Comparison of ENCODE assay signal across 8 mouse cellular contexts in genomic region chr13:102899253-102900082, GRCm38 (mm10).
DNase-seq lines count a peak whose midpoint lies in the region; ATAC-seq and TF ChIP-seq lines count a peak whose summit lies in the region.

No protein-coding gene starts in this region.

- peaks cover 69% of the 10 kb centered on the region for H3K79me3 ChIP-seq in C2C12 (ENCODE audit: low read depth)

- ATAC-seq in embryonic facial prominence, embryonic 13.5 days (ENCODE audit: insufficient number of reproducible peaks, insufficient read depth, low FRiP score, low TSS enrichment, low read depth), result no peak

- H3K4me2 ChIP-seq in embryonic facial prominence, embryonic 13.5 days, result no peak overlapping the region

- no peak overlapping the region for H3K9ac ChIP-seq in embryonic facial prominence, embryonic 13.5 days

- H3K79me2 ChIP-seq in C2C12 (ENCODE audit: control insufficient read depth, insufficient read depth), result peaks cover 85% of the 10 kb centered on the region

- H3K27ac ChIP-seq in embryonic facial prominence, embryonic 13.5 days, result peak overlapping the region; percentile 29; the same call in 1 of the 2 replicates
- peak overlapping the region; percentile 17; the same call in 1 of the 2 replicates for H3K27ac ChIP-seq in limb, embryonic 10.5 days

- H3ac ChIP-seq in C2C12 (ENCODE audit: control insufficient read depth, insufficient read length, low read depth), result peak overlapping the region; percentile 54

- 63% methylated on average over 9 of the region's 9 CpGs for WGBS in embryonic facial prominence, embryonic 13.5 days
- WGBS in limb, embryonic 10.5 days, result 68% methylated on average over 9 of the region's 9 CpGs

- H3K4me3 ChIP-seq in C2C12 (ENCODE audit: insufficient read depth, poor library complexity, severe bottlenecking), result peak overlapping the region; percentile 18
- no peak overlapping the region for H3K4me3 ChIP-seq in embryonic facial prominence, embryonic 13.5 days
- no peak overlapping the region for H3K4me3 ChIP-seq in limb, embryonic 10.5 days

- DNase-seq in heart, adult 9 months (ENCODE audit: low spot score in 2 of 2), result peak; percentile 21 to 51
- no peak for DNase-seq in heart, postnatal 36 days
- DNase-seq in limb, embryonic 10.5 days (ENCODE audit: low spot score), result no peak
- no peak for DNase-seq in right cerebral cortex, adult 18-20 months
- no peak for DNase-seq in layer of hippocampus, postnatal 25 days (ENCODE audit: extremely low spot score in 1 of 2, low spot score in 1 of 2)
- no peak for DNase-seq in cerebellum, adult 18-20 months

- no peaks in the 10 kb centered on the region for H3K9me3 ChIP-seq in embryonic facial prominence, embryonic 13.5 days
- H3K9me3 ChIP-seq in limb, embryonic 10.5 days (replicated peaks), result no peaks in the 10 kb centered on the region

- H3K36me3 ChIP-seq in C2C12 (ENCODE audit: control insufficient read depth, insufficient read depth), result no peaks in the 10 kb centered on the region
- H3K36me3 ChIP-seq in embryonic facial prominence, embryonic 13.5 days, result no peaks in the 10 kb centered on the region
- no peaks in the 10 kb centered on the region for H3K36me3 ChIP-seq in limb, embryonic 10.5 days

- H3K27me3 ChIP-seq in C2C12 (ENCODE audit: control insufficient read depth, insufficient read depth, insufficient read length), result no peaks in the 10 kb centered on the region
- H3K27me3 ChIP-seq in embryonic facial prominence, embryonic 13.5 days, result no peaks in the 10 kb centered on the region
- no peaks in the 10 kb centered on the region for H3K27me3 ChIP-seq in limb, embryonic 10.5 days (ENCODE audit: low read depth, poor library complexity, severe bottlenecking)

- TF ChIP-seq CTCF in C2C12 (IDR thresholded peaks at IDR 0.05; ENCODE audit: control insufficient read depth, insufficient read depth, insufficient read length), result no peak

- intact Hi-C loops in heart, postnatal 36 days (cut with DNase I), result no loop called here

- peaks cover 43% of the 10 kb centered on the region for H3K4me1 ChIP-seq in embryonic facial prominence, embryonic 13.5 days
- H3K4me1 ChIP-seq in limb, embryonic 10.5 days, result peaks cover 49% of the 10 kb centered on the region

TF ChIP-seq in C2C12, 6 proteins besides CTCF, POLR2A, EP300 and RAD21:
- TF ChIP-seq MYOD1 (IDR thresholded peaks at IDR 0.05; ENCODE audit: control insufficient read depth, insufficient read length, low read depth), result peak; percentile 70
- no peak for TF ChIP-seq USF1 (IDR thresholded peaks at IDR 0.05; ENCODE audit: low read depth)
- TF ChIP-seq MAX (IDR thresholded peaks at IDR 0.05), result peak; percentile 12
- TF ChIP-seq CEBPB (IDR thresholded peaks at IDR 0.05; ENCODE audit: low read depth), result no peak
- TF ChIP-seq FOSL1 (IDR thresholded peaks at IDR 0.05; ENCODE audit: insufficient read depth, low read length, poor library complexity, severe bottlenecking), result peak; percentile 23
TF ChIP-seq in C2C12: peak in this region for 3.

Comparison
In these comparisons a context has a peak if more than half of its experiments do, and no peak if none do; other contexts are left out.
1. DNase-seq: peak in heart, adult 9 months (2 of 2); none in heart, postnatal 36 days (0 of 2), limb, embryonic 10.5 days (single experiment), right cerebral cortex, adult 18-20 months (single experiment), layer of hippocampus, postnatal 25 days (0 of 2) and cerebellum, adult 18-20 months (0 of 2).